Mouse (Mus musculus) layer of hippocampus, adult 11-12 months (tissue): ENCODE data around the gene Cyp2e1.
"Not testable (repeated sequence)": the region's sequence is repeated elsewhere in the genome, so short reads cannot be mapped to it uniquely, and the experiment has no call there.

Experiments used
- DNase-seq: peaks from one replicate; pipeline ENCODE4 v3.0.0; 2022; ENCODE audit warnings: low spot score

Cyp2e1 gene

DNA sequence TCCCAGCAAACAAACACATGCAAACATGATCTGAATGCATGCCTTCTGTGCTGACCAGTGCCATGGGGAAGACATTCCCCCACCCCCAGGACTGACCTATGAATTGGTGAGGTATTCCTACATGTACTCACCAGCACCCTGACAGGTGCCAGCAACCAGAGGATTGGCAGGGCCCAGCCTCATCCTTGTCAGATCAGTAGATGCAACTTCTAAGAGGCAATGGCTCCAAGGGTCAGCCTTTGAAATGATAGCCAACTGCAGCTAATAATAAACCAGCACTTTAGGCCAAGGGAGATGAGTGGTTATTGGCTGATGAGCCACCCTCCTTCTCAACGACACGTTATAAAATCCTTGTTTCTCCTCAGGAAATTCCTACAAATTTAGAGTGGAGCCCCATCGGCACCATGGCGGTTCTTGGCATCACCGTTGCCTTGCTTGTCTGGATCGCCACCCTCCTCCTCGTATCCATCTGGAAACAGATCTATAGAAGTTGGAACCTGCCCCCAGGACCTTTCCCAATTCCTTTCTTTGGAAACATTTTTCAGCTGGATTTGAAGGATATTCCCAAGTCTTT, at the start of gene Cyp2e1:
Gene Cyp2e1 (plus strand): TSS at position 293 of the 574 bp plus-strand sequence.
- no peak for DNase-seq

DNA sequence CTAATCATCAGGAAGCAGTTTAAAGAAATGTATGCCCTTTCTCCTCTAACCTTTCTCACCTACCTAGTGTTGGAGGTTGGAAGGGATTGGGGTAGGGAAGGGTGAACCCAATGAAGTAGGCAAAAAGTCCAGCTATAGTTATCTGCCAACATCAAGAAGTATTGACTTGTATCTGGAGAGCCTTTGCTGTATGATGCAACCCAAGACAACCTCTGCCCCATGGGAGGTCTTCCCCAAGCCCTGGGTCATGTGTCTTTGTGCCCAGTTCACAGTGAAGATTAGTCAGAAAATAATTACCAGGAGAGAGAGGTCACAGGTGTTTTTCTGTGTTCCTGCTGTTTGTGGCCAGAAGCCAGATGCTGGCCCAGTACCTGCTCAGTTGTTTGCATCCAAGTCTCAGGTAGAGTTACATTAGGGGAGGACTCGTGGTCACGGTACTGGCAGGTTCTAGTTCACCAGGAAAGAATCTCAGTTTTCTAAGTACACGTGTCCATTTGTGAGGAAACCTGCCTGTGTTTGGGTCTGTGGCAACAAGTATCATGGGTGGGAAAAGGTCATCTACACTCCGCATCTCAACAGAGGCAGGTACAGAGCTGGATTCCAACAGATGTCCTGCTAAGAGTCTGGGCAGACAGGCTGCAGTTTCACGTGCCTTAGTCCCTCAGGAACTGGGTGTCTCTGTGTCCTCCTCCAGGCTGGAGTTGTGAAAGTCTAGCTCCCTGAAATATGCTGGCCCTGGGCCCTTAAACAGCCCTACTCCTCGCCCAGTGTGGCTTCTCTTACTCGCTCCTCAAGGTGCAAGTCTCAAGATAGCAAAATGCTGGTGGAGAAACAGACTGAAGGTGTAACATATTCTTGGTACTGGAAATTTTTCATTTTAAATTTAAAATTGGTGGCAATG, 46.1 kb upstream of the Cyp2e1 start:
- DNase-seq, result no peak

DNA sequence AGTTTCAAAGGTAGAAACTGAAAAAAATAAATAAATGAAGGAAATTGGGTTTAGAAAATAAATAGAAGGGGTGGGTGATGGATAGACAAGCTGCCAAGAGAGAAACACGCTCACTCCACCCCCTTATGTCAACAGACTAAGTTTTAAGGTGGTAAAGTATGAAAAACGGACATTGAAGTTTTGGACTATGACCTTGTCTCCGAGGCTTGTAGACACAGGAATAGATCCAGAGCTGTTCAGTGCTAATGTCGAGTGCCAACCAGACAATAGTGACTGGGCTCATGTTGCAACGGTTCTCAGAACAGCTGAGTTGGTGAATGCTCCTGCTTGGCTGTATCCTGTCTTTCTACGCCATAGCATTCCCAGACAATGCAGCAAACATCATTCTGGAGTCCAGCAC, 42.4 kb upstream of the Cyp2e1 start:
- DNase-seq, result no peak

DNA sequence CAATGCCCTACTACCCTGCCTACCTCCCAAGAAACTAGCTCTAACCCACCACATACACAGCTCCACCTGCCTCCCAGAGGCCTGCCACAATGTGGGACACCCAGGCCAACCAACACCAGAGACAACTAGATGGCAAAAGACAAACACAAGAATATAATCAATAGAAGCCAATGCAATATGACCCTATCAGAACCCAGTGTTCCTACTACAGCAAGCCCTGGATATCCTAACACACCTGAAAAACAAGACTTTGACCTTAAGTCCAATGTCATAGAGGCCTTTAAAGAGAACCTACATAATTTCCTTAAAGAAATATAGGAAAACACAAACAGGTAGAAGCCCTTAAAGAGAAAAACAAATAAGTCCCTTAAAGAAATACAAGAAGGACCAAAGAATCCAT, 38.0 kb upstream of the Cyp2e1 start:
- DNase-seq, result no peak

DNA sequence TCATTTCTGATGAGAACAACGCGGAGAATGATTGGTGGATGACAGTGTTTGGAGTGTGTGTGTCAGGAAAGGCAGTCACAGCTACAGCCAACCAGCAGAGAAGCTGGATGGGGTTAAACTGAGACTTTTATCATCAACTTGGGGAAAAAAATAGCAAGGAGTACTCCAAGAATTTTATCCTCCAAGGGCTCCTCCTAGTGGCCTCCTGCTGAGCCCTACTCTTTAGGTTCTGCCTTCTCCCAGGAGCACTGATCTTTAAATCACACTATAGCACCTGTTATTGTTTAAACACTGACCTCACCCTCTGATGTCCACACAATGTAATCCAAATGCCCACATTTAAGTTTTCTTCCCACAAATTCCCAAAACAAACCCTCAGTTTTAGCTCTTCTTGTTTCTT, 30.4 kb upstream of the Cyp2e1 start:
- DNase-seq, result no peak

DNA sequence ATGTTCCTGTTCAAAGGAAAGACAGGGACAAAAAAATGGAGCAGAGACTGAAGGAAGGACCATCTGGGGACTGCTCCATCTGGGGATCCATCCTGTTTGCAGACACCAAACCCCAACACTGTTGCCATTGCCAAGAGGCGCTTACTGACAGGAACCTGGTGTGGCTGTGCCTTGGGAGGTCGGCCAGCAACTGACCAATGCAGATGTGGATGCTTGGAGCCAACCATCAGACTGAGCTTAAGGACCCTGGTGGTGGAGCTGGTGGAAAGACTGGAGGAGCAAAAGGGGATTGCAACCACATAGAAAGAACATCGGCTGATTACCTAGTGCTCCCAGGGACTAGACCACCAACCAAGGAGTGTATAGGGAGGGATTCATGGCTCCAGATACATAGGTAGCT, 16.1 kb upstream of the Cyp2e1 start:
- no peak for DNase-seq

DNA sequence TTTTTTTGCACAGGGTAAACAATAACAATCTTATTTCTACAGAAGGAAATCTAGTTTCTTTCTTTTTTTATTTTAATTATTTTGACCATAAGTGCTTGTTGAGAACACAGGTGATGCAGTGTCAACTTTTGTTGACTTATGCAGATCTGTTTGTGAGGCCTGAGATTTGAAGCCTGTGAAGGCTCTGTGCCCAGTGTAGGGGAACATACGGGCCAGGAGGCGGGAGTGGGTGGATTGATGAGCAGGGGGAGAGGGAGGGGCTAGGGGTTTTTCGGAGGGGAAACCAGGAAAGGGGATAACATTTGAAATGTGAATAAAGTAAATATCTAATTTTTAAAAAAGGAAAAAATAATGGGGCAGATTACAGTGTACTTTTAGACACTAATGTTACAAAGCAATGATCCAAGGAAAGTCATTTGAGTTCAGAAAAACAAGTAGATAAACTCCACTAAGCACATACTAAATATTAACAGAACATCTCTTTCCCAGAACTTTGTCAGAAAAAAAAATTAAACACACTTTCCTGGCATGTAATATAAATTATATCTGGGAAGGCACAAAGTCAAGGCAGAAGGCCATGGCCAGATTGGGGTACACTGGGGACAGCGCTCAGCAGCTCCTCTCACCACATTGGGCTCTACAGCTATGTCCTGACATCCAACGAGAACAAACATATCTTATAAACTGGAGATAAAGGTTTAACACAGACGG, 15.3 kb upstream of the Cyp2e1 start:
- no peak for DNase-seq

DNA sequence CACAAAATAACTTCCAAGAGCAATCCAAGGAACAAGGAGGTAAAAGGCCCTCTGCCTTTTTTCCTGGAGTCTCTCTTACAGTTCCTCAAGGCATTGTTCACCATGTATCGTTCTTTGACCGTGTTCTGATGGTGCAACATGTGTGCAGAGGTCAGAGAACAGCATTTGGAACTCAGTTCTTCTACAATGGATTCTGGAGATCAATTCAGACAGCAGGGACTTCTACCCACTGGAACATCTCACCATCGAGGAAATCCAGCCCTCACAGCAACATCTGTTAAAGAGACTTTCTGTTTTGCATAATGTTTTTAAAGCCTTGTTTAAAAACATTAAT, 14.7 kb upstream of the Cyp2e1 start:
- DNase-seq, result no peak

DNA sequence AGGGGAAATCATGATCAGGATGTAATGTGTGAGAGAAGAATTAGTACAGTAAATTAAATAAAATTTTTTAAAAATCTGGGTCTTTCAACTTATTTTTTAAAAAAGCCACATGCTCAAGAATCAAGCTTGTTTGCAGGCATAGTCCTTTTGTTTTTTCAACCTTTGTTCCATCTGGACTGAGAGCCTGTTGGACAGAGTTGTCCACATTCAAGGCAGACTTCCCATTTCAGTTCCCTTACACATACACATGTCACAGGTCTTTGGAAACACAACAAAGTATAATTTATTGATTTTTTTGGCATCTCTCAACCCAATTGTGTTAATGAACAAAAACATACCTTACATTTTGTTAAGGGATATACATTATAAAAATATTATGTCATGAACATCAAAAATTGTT, 9.0 kb upstream of the Cyp2e1 start:
- DNase-seq, result no peak

DNA sequence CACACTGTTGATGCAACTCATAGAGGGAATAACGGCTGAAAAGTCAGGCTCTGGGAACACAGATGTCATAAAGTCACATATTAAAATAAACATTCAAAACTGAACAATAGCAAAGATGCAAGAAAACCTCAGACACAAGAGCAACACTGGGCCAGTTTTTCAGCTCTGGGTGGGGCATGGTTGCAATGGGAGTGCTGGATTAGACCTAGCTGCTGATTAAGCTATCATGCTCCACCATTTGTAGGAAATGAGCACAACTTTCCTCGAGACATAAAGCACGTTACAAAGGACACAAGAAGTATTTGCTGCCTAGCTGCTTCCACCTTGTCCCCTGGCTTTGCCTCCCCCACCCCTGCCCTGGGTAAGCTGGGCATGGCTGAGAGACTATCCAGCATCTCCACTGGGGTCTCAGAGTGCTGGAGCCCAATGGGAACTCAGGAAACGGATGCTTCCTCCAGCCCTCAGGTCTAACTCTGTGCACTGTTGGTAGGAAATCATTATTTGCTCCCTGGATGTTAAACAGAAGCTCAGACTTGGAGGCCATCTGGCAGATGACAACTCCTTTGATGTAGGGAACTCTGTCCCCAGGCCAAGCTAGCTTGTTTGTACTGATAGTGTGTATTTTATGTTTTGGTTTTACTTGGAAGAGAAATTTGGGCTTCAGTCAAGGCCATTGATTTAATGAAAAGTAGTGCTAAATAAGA, 7.2 kb upstream of the Cyp2e1 start:
- peak; percentile 24 for DNase-seq

DNA sequence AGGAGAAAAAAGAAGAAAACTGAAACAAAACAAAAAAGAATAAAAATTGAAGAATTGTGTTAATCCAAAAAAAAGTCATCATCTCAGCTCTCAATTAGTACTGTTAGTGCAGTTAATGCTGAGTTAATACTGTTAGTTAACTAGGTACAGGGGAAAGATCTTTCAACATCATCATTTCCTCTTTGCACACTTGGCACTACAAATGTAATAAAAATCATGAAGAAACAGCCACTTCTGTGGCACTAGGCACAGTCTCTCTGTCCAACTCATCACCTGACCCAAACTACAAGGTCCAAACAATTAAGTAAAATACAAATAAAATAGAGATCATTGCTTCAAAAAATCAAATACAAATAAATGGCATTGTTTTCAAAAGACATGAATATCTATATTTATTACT, 2.9 kb upstream of the Cyp2e1 start:
- no peak for DNase-seq

DNA sequence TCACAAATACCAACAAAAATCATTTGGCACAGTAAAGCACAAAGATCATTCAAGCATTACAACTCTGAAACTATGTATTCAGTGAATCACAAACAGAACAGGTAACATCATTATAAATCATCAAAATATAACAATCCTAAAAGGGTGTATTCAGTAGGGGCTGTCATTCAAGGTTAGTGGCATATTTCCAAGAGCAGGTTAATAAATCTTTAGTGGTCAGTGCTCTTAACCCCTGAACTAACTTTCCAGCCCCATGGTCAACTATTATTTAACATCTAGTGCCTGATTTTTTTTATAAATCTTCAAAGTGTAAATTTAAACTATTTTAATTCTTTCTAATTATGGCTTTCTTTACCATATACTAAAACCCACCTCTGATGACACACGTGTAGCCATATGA, 1.9 kb downstream of the Cyp2e1 start:
- DNase-seq, result not testable (repeated sequence)

DNA sequence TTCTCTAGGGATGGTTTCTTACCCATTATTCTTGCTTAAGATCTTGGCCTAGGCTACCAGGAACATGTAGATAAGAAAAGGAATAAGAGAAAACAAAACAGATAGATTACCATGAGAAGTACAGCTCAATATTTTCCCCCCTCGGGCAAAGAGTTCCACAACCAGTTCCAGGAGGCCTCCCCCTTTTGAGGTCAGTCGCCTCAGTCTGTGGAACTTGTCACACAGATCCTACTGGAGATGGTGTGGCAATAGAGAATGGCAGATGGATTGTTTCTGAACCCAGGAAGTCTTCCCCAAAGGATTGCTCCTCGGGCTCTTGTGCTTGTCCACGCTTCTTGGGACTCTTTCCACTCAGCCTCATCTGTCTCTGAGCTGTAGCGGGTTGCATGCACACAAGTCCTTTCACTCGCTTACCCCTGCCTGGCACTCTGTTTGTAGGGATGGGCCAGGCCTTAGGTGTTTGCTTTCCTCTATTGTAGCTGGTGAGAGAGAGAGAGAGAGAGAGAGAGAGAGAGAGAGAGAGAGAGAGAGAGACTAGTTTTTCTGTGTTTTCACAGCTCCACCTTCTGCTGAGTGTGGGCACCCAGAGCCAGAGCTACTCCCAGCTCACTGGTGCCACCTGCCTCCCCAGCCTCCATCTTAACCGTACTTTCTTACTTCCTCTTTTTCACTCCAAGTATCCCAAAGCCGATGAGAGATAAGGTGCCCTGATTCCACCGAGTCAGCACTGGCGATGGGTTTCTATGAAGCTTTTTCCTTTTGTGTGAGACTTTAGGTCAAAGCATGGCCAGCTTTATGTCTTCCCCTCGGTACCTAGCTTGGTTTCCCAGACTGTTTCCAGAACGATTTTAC, 2.6 kb downstream of the Cyp2e1 start:
- no peak for DNase-seq

DNA sequence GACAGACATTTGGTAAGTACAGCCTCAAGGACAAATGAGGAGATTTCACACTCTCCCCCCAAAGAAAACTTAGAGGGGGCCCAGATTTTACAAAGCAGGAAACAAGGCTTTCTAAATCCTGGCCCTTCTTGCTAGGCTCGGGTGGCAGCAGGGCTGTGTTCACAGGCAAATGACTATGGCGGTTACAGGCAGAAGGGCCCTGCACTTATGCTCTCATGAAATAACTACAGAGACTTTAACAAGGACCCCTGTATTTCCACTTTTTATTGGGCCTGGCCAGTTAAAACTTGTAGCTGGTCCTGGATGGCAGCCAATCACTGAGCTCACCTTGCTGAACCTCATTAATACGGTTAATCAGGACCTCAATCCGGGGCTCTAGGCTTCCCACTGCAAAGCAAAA, 17.0 kb downstream of the Cyp2e1 start:
- DNase-seq, result no peak

DNA sequence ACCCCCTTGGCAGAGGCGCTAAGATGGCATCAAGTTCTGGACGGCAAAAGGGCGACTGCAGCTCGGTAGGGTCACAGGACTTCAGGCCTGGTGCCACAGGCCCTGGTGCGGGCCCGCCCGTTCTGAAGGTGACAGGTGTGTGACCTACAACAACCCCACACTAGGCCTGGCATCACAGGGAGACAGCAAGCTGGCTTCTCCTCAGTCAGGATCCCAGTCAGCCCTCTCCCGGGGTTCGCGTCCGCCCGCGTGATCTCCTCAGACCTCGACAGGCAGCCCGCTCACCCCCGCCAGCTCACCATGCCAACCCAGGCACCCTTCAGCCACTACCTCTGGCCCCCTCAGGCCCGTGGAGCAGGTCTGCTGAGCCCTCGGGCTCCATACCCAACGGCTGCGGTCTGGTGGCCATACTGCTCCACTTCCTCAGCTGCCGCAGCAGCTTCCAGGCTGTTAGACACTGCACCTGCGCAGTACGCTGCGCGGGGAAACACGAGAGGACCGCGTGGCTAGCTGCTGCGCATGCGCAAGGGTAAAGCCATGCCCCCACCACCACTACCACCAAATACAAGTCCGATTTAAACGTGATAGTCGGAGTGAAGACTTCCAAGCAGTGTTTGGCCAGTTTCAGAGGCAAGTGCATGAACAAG, 24.0 kb downstream of the Cyp2e1 start, which contains the start of gene Syce1:
Gene Syce1 (minus strand): TSS at position 447 of the 647 bp plus-strand sequence.
- DNase-seq, result no peak

DNA sequence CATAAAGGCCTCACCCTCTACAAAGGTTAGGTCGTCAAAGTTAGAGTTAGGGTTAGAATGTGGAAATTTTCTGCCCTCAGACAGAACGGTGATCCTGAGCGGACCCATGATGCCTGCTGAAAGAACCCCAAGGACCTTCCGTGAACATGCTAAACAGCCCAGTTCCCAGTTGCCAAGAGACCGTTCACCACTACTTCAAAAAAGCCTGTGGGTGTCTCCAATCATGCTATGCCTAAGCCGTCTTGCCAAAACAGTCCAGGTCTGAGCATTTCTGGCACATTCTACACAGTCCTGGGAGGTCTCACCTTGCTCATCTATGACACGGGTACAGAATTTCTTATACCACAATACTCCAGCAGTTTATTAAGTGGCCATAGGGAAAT, 24.5 kb downstream of the Cyp2e1 start:
- DNase-seq, result no peak

DNA sequence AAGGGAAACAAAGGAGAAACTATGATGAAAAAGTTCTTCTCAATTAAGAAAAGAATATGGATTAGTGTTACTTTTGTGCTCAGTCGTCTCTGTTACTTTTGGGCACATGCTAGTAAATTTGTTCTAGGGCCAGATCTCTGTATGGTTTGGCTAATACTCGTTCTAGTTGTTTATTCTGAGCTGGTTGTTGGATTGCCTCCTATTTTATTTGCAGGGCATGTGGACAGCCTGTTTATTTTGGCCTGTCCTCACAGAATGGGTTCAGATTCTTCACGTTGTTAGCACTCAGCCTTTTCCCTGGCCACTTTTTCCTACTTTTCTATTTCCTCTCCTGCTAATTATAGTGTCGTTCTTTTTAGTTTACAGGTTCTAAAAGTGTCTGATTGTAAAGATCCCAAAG, 30.0 kb downstream of the Cyp2e1 start:
- DNase-seq, result no peak

DNA sequence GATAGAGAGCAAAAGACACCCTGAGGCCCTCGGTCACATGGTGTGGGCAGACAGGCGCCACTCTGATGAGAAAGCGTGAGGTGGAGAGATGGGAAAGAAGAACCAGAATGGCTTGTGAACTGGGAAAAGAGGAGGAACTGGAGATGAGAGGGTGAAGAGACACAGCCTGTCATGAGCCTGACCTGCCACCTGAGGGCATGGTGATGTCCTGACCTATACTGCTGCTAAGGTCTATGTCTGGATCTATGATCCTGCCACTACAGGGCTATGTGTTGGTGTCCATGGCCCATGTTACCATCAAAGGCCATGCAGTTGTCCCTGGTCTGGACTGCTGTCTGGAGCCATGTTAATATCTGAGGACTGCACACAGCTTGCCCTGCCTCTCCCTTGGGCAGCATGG, 34.1 kb downstream of the Cyp2e1 start:
- DNase-seq, result no peak

DNA sequence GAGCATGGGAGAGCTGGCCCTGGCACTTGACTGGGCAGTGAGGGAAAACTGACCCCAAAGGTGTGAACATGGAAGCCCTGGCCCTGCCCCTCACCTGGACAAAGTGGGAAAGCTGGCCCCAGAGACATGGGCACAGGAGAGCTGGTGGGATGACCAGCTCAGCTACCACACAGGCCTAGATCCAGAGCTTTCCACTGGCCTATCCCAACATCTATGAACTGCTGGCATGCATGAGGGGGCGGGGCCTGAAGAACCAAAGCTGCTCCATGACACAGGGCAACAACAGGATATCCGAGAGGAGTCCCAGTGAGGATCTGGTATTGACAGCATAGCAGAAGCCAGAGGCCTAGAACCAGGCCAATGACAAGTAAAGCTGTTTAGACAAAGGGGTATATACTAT, 34.7 kb downstream of the Cyp2e1 start:
- no peak for DNase-seq

DNA sequence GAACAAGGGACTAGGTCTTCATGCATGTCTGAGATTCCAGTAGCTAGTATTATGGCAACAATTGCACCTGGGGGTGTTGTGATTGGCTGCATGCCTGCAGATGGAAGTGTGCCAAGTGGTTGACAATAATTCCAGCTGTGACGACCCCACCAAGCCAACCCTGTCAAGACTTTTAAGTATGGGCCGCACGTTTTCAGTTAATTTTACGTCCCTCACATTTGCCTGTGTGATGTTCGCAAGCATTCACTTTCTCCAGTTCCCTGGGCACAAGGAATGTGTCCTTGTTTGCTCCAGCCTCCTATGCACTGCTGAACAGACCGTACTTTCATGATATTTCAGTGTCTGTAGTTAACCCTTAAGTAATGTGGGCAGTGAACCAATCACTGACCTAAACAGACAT, 39.1 kb downstream of the Cyp2e1 start:
- DNase-seq, result no peak

DNA sequence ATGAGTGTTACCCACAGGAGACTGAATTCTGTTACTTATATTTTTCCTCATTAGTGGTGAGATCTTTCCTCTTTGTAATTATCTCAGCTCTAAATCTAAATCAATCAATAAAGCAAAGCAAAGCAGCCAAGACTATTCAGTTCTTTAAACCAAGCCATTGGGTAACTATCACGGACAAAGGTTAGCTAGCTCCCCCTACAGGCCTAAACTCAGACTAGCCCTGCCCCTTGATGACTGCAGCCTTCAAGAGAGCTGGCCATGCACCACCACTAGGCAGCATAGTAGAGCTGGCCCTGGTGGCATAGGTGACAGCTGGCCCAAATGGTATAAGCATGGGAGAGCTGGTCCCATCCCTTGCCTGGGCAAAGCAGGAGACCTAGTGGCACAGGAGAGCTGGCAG, 42.2 kb downstream of the Cyp2e1 start:
- DNase-seq, result peak; percentile 79
